Mouse (Mus musculus) brain, embryonic 14.5 days (tissue): ENCODE results near the gene Ttc9c.

Experiments
- CTCF ChIP-seq: fragments of 200-500 bp; IDR thresholded peaks from 2 replicates; pipeline ENCODE4 v1.5.1; 2012; ENCODE audit warnings: inconsistent platforms, mild to moderate bottlenecking, moderate library complexity, borderline replicate concordance; ENCODE audit not compliant: insufficient read depth, insufficient read length; ENCODE audit errors: extremely low read depth
- POLR2A ChIP-seq: fragments of 200-500 bp; IDR thresholded peaks from 2 replicates; pipeline ENCODE4 v1.6.1; 2012; ENCODE audit warnings: mild to moderate bottlenecking, inconsistent platforms, borderline replicate concordance; ENCODE audit not compliant: poor library complexity, insufficient read depth, insufficient read length, severe bottlenecking; ENCODE audit errors: extremely low read depth

DNA sequence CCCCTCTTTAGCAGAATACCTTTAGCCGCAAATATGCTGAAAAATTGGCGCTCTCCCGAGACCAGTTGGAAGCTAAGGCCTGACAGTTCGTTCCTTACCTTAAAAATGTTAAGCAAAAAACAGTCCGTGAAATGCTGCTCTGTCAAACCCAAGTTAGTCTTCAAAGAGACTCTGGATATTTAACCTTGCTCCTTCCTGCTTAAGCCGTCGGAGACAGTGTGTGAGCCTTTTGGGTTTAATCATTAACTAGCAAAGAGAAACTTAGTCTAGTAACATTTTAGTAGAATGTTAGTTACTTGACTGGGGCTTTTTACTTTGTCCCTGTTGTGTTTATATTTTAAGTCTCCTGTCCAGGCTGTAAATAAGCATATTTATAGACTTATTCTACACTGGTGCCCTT, 2.0 kb upstream of the Ttc9c start:
- TF ChIP-seq CTCF (no peak), POLR2A (no peak)
